Mouse (Mus musculus) kidney, adult 2 months (tissue): ENCODE data around the gene Hadhb.

Experiments
- CTCF ChIP-seq: fragments of 200-500 bp; conservative IDR thresholded peaks from 2 replicates; pipeline ENCODE4 v1.5.1; 2011; ENCODE audit warnings: low read depth, mild to moderate bottlenecking, control low read depth, low read length, moderate library complexity, mixed read lengths; ENCODE audit not compliant: insufficient read depth, insufficient read length
- POLR2A ChIP-seq: fragments of 200-500 bp; IDR thresholded peaks from one replicate; pipeline ENCODE4 v1.6.1; 2011; ENCODE audit warnings: low read depth, low read length, control low read depth

DNA sequence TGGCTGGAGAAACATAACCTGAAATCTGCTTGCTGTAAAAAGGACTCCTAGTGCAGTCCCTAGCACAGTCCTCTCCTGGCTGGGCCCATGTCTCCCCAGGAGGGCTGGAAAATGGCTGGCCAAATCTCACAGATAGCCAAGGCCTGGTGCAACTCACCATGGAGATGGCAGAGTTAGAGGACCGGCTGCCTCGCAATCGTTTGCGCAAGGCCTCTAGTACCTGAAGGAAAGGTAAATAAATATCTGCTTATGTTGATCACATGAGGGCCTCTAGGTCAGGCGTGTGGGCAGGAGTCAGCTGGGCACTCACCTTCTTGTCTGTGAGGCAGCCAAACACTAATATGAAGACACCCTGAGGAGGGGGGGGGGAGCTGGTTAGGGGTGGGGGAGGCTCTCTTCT, 40.3 kb downstream of the Hadhb start:
- TF ChIP-seq CTCF (no peak), POLR2A (no peak)
